Mouse (Mus musculus) thymus, postnatal 36 days (tissue): ENCODE data around the gene Vps13a.

Experiments
- DNase-seq, 2 experiments: peaks; one replicate each; pipeline ENCODE4 v3.0.0; 2022; ENCODE audit warnings: mixed read lengths in 2 of 2

The Vps13a gene

DNA sequence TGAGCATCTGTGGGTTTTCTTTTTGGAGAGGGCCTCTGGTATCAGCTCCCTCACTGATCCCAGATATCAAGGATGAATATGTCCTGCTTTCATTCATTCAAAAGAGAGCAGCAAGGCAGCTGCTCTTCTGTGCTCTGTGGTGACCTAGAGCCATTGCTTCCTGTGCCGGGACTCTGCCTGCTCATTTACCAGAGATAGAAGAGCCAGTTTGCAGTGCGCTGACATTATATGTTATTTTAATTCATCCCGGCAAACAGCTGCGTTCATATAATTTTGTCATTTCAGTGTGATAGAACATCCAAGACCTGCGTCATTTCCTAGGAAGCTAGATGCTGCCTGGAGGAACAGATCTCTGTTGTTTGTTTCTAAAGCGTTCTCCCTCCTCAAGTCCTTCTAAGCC is 203.9 kb downstream of the Vps13a start:
- no peak for DNase-seq
